Mouse (Mus musculus) hindbrain, embryonic 15.5 days (tissue): ENCODE data around the gene Tmed5. TPM values are rescaled to one million over a fixed set of nuclear protein-coding genes. Genes with fewer than 3 reads are reported as not detected.
"Not testable (repeated sequence)": the region's sequence is repeated elsewhere in the genome, so short reads cannot be mapped to it uniquely, and the experiment has no call there.

ENCODE experiments used
- ATAC-seq: fragments of 200-750 bp; cut with Nextera tagmentation; 2 replicates; pipeline ENCODE4 v1.8.0; 2017; ENCODE audit warnings: low read depth, moderate number of reproducible peaks, moderate TSS enrichment; ENCODE audit not compliant: low FRiP score
- H3K27ac ChIP-seq: fragments of 300-500 bp; sonication (generic); replicated peaks from 2 replicates; pipeline ENCODE4 v1.5.1; 2015; ENCODE audit warnings: mild to moderate bottlenecking, inconsistent platforms
- H3K27me3 ChIP-seq: fragments of 300-500 bp; sonication (generic); 2 replicates; pipeline ENCODE4 v1.6.1; 2015; ENCODE audit warnings: control low read depth, inconsistent platforms
- H3K36me3 ChIP-seq: fragments of 300-500 bp; sonication (generic); 2 replicates; pipeline ENCODE4 v1.6.1; 2015; ENCODE audit warnings: control low read depth, inconsistent platforms
- H3K4me1 ChIP-seq: fragments of 300-500 bp; sonication (generic); replicated peaks from 2 replicates; pipeline ENCODE4 v1.6.1; 2015; ENCODE audit warnings: control low read depth, inconsistent platforms
- H3K4me2 ChIP-seq: fragments of 300-500 bp; sonication (generic); 2 replicates; pipeline ENCODE4 v1.6.1; 2015; ENCODE audit warnings: moderate library complexity, mild to moderate bottlenecking, inconsistent platforms
- H3K4me3 ChIP-seq: fragments of 300-500 bp; sonication (generic); 2 replicates; pipeline ENCODE4 v1.5.1; 2015; ENCODE audit warnings: mild to moderate bottlenecking, inconsistent platforms
- H3K9ac ChIP-seq: fragments of 300-500 bp; sonication (generic); 2 replicates; pipeline ENCODE4 v1.6.1; 2015; ENCODE audit warnings: inconsistent platforms
- H3K9me3 ChIP-seq: fragments of 300-500 bp; sonication (generic); 2 replicates; pipeline ENCODE4 v1.6.1; 2016; ENCODE audit warnings: control low read depth, inconsistent platforms
- WGBS: fragments of 180-500 bp; shearing (Covaris S2); methylation state at CpG from one replicate; pipeline ENCODE4 v1.1.7; 2015; 5-methylcytosine and 5-hydroxymethylcytosine counted together
- polyA plus RNA-seq: library from polyadenylated mRNA; unstranded; fragments of >200 nt; fragmentation: Nextera tagmentation; extraction: Ambion mirVana; gene quantifications from 2 replicates; pipeline ENCODE4 v1.2.1, GENCODE M21; 2015

Tmed5 gene
- 23.4 and 26.5 TPM in 2 replicates for polyA plus RNA-seq

DNA sequence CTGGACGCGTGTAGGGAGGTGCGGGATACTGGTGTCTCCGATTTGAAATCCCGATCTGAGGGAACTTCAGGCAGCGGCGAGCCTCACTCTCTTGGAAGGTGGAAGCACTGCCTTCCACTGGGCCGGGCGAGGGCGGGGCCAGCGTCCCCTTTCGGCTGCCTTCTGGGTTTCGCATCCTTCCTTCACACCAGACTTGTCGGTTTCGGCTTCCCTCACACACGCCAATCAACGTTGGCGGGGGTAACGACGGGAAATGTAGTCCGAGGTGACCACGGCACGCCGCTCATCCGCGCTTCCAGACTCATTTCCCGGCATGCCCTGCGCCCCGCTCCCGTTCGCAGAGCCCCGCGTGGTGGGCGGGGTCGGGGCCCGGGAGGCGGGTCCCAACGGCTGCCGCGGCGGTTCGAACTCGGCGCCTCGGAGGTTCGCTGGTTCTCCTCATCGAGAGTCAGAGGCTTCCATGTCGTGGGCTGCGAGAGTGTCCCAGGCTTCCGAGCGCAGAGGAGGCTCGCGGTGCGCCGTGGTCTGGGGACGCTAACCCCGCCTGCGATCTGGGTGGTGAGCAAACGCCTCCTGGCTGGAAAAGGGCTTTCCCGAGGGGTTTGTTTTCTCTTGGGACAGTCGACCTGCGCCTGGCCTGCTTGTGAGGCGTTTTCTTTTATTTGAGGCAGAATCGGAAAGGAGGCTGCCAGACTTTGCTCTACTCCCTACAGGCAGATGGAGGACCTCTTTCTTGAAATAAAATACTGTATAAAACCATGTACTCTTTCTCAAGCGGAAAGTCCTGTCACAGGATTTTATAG lies at the start of gene Tmed5, which contains the start of gene Ccdc18:
Gene Tmed5 (minus strand): TSS at position 180 of the 803 bp plus-strand sequence.
Gene Ccdc18 (plus strand): TSS at position 435 of the 803 bp plus-strand sequence.
- under 1% methylated on average over 65 of the region's 65 CpGs for WGBS
- Histone ChIP-seq H3K27me3 (no peaks in the 10 kb centered on the region), H3K4me3 (peak within 1 kb of the TSS; percentile 79), H3K27ac (peak within 1 kb of the TSS; percentile 85), H3K9me3 (no peaks in the 10 kb centered on the region), H3K36me3 (peaks cover 10% of the 10 kb centered on the region; the same call in 1 of the 2 replicates), H3K9ac (peak within 1 kb of the TSS; percentile 76), H3K4me2 (peak within 1 kb of the TSS; percentile 66), H3K4me1 (peaks cover 20% of the 10 kb centered on the region)
- peak; percentile 100 for ATAC-seq

- no peak for ATAC-seq
Measured at GRCm38 (mm10) chr5:108163695-108164094, 31.3 kb upstream of the Tmed5 start.

GRCm38 (mm10) chr5:108160796-108161195 lies 28.4 kb upstream of the Tmed5 start:
- Histone ChIP-seq H3K27ac (no peak overlapping the region), H3K4me3 (no peak overlapping the region), H3K27me3 (no peaks in the 10 kb centered on the region), H3K9ac (no peak overlapping the region), H3K9me3 (no peaks in the 10 kb centered on the region), H3K4me2 (no peak overlapping the region), H3K4me1 (no peaks in the 10 kb centered on the region), H3K36me3 (no peaks in the 10 kb centered on the region)
- no peak for ATAC-seq
- WGBS, result 88% methylated on average over 2 of the region's 2 CpGs

More at GRCm38 (mm10) chr5:108163695-108164094, 31.3 kb upstream of the Tmed5 start:
- Histone ChIP-seq H3K4me1 (no peaks in the 10 kb centered on the region), H3K27ac (no peak overlapping the region), H3K27me3 (no peaks in the 10 kb centered on the region), H3K4me2 (no peak overlapping the region), H3K9ac (no peak overlapping the region), H3K4me3 (no peak overlapping the region), H3K9me3 (no peaks in the 10 kb centered on the region), H3K36me3 (no peaks in the 10 kb centered on the region)
- 23% methylated on average over 1 of the region's 1 CpGs for WGBS

- 91% methylated on average over 1 of the region's 1 CpGs for WGBS
- H3K9ac ChIP-seq, result no peak overlapping the region
- no peaks in the 10 kb centered on the region for H3K4me1 ChIP-seq
- no peaks in the 10 kb centered on the region for H3K9me3 ChIP-seq
- no peak overlapping the region for H3K27ac ChIP-seq
- no peaks in the 10 kb centered on the region for H3K27me3 ChIP-seq
- no peak overlapping the region for H3K4me2 ChIP-seq
- H3K36me3 ChIP-seq, result no peaks in the 10 kb centered on the region
- H3K4me3 ChIP-seq, result no peak overlapping the region
- ATAC-seq, result no peak
Measured at GRCm38 (mm10) chr5:108152592-108152991, 20.2 kb upstream of the Tmed5 start.

DNA sequence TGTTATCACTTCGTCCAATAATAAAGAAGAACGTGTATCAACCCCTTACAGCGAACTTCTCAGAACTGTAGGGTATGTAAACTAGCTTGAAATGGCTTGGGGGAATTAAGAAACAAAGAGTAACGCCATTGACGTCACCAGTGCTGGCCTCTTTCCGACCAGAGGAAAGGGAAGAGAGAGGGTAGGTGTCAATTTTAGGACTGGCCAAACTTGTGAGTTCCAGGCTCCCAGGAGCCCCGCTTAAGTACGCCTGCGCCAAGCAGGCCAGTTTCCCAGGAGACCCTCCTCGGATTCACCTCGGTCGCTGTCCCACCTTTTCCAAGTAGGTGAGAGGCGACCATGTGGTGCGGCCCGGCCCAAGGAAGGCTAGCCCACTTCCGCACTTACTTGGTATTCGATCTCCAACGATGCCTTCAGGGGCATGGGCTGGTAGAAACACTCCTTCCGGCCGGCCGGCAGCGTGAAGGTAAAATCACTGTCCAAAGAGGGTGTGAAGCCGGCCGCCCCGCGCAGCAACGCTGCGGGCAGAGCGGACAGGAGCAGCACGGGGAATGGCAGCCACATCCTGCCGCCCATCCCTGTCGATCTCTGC lies 475 bp downstream of the Tmed5 start:
- Histone ChIP-seq H3K36me3 (peaks cover 12% of the 10 kb centered on the region; the same call in 1 of the 2 replicates), H3K4me1 (peaks cover 20% of the 10 kb centered on the region), H3K4me2 (peak overlapping the region; percentile 66), H3K9ac (peak overlapping the region; percentile 76), H3K9me3 (no peaks in the 10 kb centered on the region), H3K4me3 (peak overlapping the region; percentile 79), H3K27me3 (no peaks in the 10 kb centered on the region), H3K27ac (peak overlapping the region; percentile 85)
- under 1% methylated on average over 32 of the region's 32 CpGs for WGBS
- ATAC-seq, result no peak; the same call in 1 of the 2 replicates

- no peak overlapping the region for H3K4me2 ChIP-seq
- H3K36me3 ChIP-seq, result peaks cover 9% of the 10 kb centered on the region; the same call in 1 of the 2 replicates
- no peak overlapping the region for H3K4me3 ChIP-seq
- no peak overlapping the region for H3K9ac ChIP-seq
- no peak overlapping the region for H3K27ac ChIP-seq
- no peaks in the 10 kb centered on the region for H3K9me3 ChIP-seq
- H3K27me3 ChIP-seq, result no peaks in the 10 kb centered on the region
- no peaks in the 10 kb centered on the region for H3K4me1 ChIP-seq
- WGBS, result 85% methylated on average over 9 of the region's 9 CpGs
- ATAC-seq, result no peak
Measured at GRCm38 (mm10) chr5:108120221-108120900, 12.1 kb downstream of the Tmed5 start.

GRCm38 (mm10) chr5:108117693-108118092 lies 14.7 kb downstream of the Tmed5 start:
- H3K27ac ChIP-seq, result no peak overlapping the region
- no peak overlapping the region for H3K9ac ChIP-seq
- no peaks in the 10 kb centered on the region for H3K27me3 ChIP-seq
- whole genome bisulfite sequencing, result 95% methylated on average over 4 of the region's 4 CpGs
- H3K4me2 ChIP-seq, result no peak overlapping the region
- no peak overlapping the region for H3K4me3 ChIP-seq
- H3K36me3 ChIP-seq, result peaks cover 7% of the 10 kb centered on the region; the same call in 1 of the 2 replicates
- H3K4me1 ChIP-seq, result no peaks in the 10 kb centered on the region
- no peak for ATAC-seq
- no peaks in the 10 kb centered on the region for H3K9me3 ChIP-seq

GRCm38 (mm10) chr5:108109346-108109745 lies 23.1 kb downstream of the Tmed5 start:
- H3K9me3 ChIP-seq, result no peaks in the 10 kb centered on the region
- H3K27ac ChIP-seq, result no peak overlapping the region
- WGBS, result 96% methylated on average over 7 of the region's 7 CpGs
- no peak for ATAC-seq
- H3K4me1 ChIP-seq, result no peaks in the 10 kb centered on the region
- no peak overlapping the region for H3K9ac ChIP-seq
- H3K4me2 ChIP-seq, result no peak overlapping the region
- H3K36me3 ChIP-seq, result peaks cover 27% of the 10 kb centered on the region
- H3K4me3 ChIP-seq, result no peak overlapping the region
- no peaks in the 10 kb centered on the region for H3K27me3 ChIP-seq

- Histone ChIP-seq H3K4me3 (no peak overlapping the region), H3K4me2 (no peak overlapping the region), H3K9ac (no peak overlapping the region), H3K36me3 (peaks cover 58% of the 10 kb centered on the region), H3K27me3 (no peaks in the 10 kb centered on the region), H3K9me3 (no peaks in the 10 kb centered on the region), H3K27ac (no peak overlapping the region), H3K4me1 (no peaks in the 10 kb centered on the region)
- no peak for ATAC-seq
- WGBS, result 88% methylated on average over 5 of the region's 5 CpGs
Measured at GRCm38 (mm10) chr5:108104306-108104705, 28.1 kb downstream of the Tmed5 start.

GRCm38 (mm10) chr5:108100196-108100595 lies 32.2 kb downstream of the Tmed5 start:
- no peak for ATAC-seq

GRCm38 (mm10) chr5:108097676-108098075 lies 34.7 kb downstream of the Tmed5 start:
- H3K9me3 ChIP-seq, result no peaks in the 10 kb centered on the region
- H3K9ac ChIP-seq, result no peak overlapping the region
- ATAC-seq, result no peak
- H3K4me1 ChIP-seq, result no peaks in the 10 kb centered on the region
- H3K27ac ChIP-seq, result no peak overlapping the region
- 93% methylated on average over 3 of the region's 3 CpGs for WGBS
- H3K36me3 ChIP-seq, result peaks cover 54% of the 10 kb centered on the region
- H3K27me3 ChIP-seq, result no peaks in the 10 kb centered on the region
- no peak overlapping the region for H3K4me2 ChIP-seq
- no peak overlapping the region for H3K4me3 ChIP-seq

More at GRCm38 (mm10) chr5:108100196-108100595, 32.2 kb downstream of the Tmed5 start:
- peaks cover 62% of the 10 kb centered on the region for H3K36me3 ChIP-seq
- no peaks in the 10 kb centered on the region for H3K9me3 ChIP-seq
- no peak overlapping the region for H3K9ac ChIP-seq
- H3K27me3 ChIP-seq, result no peaks in the 10 kb centered on the region
- H3K4me3 ChIP-seq, result no peak overlapping the region
- no peak overlapping the region for H3K4me2 ChIP-seq
- no peaks in the 10 kb centered on the region for H3K4me1 ChIP-seq
- H3K27ac ChIP-seq, result no peak overlapping the region

GRCm38 (mm10) chr5:108092731-108093130 lies 39.7 kb downstream of the Tmed5 start:
- H3K36me3 ChIP-seq, result peaks cover 58% of the 10 kb centered on the region
- not testable (repeated sequence) for ATAC-seq, H3K27me3 ChIP-seq, H3K4me2 ChIP-seq, H3K4me1 ChIP-seq, H3K9ac ChIP-seq, H3K27ac ChIP-seq, H3K4me3 ChIP-seq, H3K9me3 ChIP-seq
- 92% methylated on average over 8 of the region's 8 CpGs for WGBS
